Mouse (Mus musculus) fibroblast of lung, adult 2 months (primary cell): Measurements from ENCODE around the gene Smpdl3b.
"Not testable (repeated sequence)": the region's sequence is repeated elsewhere in the genome, so short reads cannot be mapped to it uniquely, and the experiment has no call there.

Experiments
- DNase-seq: peaks from one replicate; pipeline ENCODE4 v3.0.0-alpha.2; 2011; ENCODE audit warnings: low read depth

Gene Smpdl3b

DNA sequence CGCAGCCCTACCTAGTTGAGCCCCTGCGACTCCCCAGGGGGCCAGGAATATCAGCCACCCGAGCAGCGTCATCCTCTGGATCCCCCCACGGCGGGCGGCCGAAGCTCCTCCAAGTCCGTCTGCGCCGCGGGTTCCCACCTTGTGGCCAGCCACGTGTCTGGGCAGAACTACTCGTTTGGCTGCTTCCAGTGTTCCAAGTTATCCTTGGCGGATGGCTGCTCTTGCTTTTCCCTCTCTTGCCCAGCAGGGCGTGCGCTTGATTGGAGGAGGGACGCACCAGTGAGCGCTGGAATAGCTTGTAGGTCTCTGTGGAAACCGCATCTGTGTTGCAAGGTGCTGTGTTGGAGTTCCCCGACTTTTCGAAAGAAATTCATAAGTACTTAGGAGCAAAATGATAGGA is at the start of gene Smpdl3b:
Gene Smpdl3b, minus strand, starts transcription at position 279 of the 400 bp plus-strand sequence.
- peak; percentile 77 for DNase-seq

DNA sequence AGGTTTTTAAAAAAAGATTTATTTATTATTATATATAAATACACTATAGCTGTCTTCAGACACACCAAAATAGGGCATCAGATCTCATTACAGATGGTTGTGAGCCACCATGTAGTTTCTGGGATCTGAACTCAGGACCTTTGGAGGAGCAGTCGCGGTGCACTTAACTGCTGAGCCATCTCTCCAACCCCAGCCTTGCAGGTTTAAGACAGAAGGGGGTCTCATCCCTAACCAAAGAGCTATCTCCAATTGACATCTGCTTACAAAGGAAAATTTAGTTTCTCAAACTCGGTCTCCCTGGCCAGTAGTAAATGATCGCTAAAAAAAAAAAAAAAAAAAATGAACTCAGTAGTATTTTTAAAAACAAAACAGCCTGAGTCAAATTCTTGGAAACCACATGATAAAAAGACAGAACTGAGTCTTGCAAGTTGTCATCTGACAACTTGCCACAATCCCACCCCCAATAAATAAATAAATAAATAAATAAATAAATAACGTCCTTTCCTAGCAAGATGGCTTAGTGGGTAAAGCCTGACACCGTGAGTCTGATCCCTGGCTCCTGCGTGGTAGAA is 49.7 kb upstream of the Smpdl3b start:
- DNase-seq: no peak

DNA sequence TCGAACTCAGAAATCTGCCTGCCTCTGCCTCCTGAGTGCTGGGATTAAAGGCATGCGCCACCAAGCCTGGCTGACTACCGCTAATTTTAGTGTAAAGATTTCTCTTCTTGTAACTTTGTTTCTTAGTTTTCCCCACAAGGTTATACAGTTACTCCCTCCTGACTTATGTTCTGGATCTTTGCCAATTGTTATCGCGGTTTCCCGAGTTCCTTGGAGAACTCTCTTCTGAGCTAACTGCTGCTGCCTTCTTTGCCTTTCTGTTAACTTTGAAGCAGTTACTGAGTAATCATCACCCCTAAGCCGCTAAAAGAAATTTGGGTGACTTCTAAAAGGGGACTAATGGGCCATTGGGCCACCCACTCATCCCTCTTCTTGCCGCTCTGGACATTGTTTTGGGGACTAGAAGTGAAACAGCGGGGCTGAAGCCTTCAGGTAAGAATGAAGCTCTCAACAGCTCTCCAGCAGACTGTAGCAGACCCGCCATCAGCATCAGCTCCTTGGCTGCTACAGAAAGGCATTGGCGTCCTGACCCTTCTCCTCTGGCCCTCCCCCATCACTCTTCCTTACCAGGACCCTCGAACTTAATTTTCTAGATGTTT is 48.6 kb upstream of the Smpdl3b start:
- DNase-seq: no peak

DNA sequence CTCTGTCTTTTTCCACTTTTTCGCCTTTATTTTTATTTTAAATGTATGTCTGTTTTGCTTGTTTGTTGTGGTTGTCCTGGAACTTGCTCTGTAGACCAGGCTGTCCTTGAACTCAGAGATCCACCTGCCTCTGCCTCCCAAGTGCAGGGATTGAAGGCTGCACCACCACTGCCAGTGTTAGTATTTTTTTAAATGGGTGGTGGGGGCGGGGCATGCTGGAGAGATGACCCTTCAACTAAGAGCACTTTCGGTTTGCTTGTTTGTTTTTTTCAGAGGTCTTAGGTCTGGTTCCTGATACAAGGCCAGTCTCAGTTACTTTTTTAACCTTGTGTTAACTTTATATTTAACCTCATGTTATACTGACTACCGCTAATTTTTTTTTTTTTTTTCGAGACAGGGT is 48.1 kb upstream of the Smpdl3b start:
- no peak for DNase-seq

DNA sequence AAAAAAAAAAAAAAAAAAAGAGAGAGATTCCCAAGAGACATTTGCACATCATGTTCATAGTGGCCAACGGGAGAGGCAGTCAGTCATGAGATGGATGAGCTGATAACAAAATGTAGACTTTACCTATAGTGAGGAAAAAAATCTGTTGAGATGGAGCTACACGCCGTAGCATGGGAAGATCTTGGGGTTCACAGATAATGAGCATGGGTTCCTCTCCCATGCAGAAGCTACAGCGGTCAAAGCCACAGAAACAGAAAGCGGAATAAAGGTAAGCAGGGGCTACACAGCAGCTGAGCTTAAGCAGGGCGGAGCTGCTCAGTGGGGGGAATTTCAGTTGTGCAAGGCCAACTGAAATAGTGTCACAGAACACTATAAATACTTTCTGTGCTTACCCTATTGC is 47.3 kb upstream of the Smpdl3b start:
- no peak for DNase-seq

DNA sequence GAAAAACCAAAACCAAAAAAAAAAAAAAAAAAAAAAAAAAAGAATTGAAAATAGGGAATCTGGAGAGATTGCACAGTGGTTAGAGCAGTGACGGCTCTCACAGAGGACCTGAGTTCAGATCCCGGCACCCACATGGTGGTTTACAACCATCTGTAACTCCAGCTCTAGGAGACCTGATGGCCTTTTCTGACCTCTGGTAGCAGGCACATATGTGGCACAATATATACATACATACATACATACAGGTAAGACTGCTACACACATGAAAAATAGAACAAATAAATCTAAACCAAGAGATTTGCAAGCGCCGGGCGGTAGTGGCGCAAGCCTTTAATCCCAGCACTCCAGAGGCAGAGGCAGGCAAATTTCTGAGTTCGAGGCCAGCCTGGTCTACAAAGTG is 46.8 kb upstream of the Smpdl3b start:
- no peak for DNase-seq

DNA sequence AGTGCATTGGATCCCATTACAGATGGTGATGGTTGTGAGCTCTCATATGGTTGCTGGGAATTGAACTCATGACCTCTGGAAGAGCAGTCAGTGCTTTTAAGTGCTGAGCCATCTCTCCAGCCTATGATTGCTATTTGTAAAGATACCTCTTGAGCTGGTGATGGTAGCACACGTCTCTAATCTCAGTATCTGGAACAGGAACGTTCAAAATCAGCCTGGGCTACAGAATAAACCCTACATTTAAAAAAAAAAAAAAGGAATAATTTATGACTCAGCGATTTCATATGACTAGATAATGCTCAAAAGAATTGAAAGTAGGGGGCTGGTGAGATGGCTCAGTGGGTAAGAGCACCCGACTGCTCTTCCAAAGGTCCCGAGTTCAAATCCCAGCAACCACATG is 46.2 kb upstream of the Smpdl3b start:
- no peak for DNase-seq

DNA sequence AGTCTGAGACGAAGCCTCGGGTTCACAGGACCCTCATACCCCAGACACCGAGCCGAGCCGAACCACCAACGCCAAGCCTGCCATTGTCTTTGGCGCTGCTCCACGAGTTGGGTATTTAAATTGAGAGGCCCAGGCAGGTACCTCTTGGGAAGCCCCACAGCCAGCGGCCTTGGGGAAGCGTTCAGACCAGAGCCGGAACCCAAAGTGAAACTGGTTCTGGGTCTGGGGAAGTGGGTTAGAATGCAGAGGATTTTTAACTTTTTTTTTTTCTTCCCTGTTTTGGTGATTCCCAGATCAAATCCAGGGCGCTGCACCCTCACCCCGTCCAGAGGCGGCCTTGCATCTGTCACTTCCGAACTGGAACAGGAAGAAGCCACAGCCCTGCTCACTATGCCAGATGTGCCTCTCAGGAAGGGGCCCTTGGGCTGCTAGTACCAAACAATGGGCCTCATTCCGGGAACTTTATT is 45.2 kb upstream of the Smpdl3b start:
- DNase-seq: no peak

DNA sequence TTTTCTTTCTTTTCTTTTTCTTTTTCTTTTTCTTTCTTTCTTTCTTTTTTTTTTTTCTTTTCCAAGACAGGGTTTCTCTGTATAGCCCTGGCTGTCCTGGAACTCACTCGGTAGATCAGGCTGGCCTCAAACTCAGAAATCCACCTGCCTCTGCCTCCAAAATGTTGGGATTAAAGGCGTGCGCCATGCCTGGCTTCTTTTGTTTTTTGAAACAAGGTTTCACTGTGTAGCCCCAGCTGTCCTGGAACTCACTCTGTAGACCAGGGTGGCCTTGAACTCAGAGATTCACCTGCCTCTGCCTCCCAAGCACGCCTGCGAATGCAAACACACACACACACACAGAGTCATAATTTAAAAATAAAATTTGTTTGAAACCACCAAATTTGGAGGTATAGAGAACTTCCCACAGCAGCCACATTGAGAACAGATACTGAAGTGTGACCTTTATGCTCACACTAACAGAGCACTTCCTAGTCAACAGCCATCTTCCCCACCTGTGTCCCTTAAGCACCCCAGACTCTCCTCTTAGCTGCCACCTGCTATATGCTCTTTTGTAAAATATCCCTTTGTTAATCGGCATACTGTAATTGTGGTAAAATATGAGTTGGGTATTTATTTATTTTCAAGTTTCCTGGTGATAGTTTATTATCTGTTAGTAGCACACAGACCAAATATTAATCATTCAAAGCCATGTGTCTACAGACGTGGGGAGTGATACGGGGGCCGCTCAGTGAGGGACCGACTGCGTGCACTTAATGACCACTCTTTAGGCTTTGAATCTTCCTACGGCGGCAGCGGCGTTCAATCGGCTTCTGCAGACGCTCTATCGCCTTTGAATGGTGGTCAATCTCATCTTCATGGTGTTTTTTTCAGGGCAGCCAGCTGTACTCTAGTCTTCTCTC is 44.4 kb upstream of the Smpdl3b start:
- DNase-seq: no peak

DNA sequence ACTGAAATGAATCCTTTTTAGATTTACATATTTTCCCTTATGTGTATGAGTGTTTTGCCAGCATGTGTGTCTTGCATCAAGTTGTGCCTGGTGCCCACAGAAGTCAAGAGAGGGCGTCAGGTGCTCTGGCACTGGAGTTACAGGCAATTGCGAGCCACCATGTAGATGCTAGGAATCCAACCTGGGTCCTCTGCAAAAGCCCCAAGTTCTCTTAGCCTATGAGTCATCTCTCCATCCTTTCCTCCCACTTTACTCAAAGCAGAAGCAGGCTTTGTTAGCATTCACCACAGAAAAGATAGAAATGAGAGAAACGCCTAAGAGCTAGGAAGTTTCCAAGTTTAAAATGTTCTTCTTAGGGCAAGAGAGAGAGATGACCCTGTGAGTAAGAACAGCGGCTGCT is 42.8 kb upstream of the Smpdl3b start:
- DNase-seq: no peak

DNA sequence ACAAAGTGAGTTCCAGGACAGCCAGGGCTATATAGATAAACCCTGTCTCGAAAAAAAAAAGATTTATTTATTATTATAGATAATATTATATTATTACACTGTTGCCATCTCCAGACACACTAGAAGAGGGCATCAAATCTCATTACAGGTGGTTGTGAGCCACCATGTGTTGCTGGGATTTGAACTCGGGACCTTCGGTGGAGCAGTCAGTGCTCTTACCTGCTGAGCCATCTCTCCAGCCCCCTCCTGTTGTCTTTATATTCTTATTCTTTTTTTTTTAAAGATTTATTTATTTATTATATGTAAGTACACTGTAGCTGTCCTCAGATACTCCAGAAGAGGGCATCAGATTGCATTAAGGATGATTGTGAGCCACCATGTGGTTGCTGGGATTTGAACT is 41.6 kb upstream of the Smpdl3b start:
- DNase-seq: not testable (repeated sequence)

DNA sequence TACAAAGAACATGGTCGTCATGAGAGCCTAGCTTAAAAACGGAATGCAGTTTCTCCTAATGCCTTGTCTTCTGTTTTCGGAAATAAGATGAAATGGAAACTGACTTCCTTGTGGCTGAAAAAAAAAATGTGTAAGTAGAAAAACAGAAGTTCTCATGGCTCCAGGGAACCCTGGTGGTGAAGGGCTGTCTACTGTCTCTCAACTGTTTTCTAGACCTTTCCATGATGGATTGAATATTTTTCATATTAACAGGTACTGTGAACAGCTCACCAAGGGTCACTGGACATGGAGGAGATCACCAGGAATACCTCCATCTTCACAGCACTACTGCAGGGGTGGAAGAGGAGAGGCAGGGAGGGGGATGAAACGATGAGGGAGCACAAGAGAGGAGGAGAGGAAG is 41.0 kb upstream of the Smpdl3b start:
- DNase-seq: no peak

DNA sequence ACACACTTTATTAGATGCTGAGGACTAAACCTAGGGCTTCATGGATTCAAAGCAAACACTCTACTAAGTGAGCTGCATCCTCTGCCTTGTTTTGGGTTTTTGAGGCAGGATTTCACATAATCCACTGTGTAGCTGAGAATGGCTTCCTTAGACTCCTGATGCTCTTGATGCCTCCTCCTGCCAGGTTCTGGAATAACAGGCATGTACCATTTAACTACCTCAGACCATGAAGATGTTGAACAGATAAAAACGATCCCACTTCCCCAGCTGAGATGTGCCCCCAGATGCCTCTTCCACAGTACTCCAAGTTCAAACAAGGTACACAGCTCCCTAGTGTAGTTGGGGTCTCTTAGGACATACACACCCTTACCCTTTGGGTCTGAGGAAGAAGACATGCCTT is 40.4 kb upstream of the Smpdl3b start:
- no peak for DNase-seq

DNA sequence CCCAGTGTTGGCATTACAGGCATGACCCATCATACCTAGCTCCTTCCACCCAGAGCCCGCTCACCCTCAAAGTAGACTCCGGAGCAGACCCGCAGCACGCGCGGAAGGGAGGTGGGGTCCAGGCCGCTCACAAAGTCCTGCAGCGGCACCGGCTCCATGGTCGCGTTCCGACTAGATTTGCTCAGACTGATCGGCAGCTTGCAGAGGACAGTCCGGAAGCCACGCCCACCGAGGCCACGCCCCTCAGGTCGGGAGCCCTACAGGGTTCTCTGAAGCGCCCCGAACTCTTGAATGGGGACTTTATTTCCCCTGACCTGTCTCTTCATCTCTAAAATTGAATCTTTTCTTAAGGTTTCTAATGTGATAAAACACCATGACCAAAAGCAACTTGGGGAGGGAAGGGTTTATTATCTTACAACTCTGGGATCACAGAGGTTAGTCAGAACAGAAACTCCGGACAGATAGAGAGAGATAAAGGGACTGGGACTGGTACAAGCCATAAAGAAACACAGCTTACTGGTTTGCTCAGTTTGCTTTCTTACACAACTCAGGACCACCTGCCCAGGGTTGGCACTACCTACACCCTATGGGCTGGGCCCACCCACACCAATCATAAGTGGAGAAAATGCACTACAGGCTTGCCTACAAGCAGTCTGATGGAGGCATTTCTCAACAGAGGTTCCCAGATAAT is 39.3 kb upstream of the Smpdl3b start, which contains the start of gene Themis2:
Gene Themis2, minus strand, starts transcription at position 192 of the 691 bp plus-strand sequence.
- no peak for DNase-seq

DNA sequence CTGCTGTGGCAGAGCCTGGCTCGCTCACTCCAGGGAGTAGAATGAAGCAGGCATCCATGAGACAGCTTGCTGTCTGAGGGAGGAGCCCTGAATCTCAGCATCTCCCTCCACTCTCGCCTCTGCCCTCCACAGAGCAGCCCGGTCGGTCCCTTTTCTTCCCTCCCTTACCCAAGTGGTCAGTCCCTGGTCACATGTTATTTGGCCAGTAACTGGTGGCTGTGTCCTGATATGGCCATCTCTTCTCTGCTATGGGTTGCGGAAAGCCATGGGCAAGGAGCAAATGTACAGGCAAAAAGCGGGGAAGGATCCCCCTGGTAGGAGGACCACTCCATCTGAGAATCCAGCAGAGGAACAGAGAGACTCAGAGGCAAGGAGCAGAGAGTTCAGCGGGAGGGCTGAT is 38.1 kb upstream of the Smpdl3b start:
- DNase-seq: no peak

DNA sequence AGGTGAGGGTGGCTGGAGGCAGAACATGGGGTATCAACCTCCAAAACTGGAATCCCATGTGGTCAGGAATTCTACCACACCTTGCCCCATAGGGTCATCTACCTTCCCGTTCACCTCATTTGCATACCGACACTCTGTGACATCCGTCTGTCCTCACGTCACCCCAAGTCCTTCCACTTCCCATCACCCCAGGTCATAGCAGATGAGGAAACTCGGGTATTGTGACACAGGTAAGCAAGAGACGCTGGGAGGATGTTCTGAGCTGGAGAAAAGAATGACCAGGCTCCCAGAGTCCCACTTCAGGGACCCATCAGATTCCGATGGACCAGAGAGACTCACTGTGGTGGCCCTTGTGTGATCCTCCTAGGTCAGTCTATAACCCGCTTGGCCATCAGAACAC is 37.7 kb upstream of the Smpdl3b start:
- DNase-seq: no peak

DNA sequence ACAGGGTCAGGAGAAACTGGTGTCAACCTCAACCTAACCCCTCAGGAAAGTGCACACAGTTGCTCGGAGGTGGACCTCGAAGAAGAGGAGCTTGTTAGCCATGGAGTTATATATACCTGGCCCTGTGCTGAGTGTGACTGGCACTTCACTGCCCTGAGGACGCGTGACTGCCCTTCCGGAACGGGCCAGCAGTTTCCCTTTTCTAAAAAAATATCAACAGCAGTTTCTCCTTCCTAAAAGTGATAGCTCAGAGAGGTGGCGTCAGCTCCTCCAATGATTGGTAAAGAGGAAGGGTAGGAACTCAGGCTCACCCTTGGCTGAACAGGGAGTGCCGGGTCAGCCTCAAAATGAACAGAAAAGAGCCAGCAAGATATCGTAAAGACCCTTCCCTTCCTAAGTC is 37.0 kb upstream of the Smpdl3b start:
- no peak for DNase-seq

DNA sequence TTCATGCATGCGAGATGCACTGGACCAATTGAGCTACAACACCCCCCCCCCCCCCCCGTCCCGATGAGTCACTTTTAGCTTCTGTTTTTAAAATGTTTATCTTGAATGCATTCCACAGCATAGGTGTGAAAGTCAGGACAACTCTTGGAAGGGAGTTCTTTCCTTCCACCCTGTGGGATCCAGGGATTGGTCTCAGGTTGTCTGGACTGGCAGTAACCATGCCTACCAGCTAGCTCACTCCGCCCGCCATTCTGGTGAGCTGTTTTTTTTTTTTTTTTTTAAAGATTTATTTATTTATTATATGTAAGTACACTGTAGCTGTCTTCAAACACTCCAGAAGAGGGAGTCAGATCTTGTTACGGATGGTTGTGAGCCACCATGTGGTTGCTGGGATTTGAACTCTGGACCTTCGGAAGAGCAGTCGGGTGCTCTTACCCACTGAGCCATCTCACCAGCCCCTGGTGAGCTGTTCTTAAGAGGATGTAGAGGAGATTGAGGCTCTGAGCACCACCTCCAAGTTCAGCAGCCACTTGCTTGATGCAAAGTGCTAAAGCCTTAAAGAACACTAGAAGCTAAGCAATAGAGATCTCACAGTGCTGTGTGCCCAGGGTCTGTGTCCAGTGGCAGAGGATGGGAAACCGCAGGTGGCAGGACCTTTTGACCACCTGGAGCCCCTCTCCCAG is 36.4 kb upstream of the Smpdl3b start:
- DNase-seq: not testable (repeated sequence)

DNA sequence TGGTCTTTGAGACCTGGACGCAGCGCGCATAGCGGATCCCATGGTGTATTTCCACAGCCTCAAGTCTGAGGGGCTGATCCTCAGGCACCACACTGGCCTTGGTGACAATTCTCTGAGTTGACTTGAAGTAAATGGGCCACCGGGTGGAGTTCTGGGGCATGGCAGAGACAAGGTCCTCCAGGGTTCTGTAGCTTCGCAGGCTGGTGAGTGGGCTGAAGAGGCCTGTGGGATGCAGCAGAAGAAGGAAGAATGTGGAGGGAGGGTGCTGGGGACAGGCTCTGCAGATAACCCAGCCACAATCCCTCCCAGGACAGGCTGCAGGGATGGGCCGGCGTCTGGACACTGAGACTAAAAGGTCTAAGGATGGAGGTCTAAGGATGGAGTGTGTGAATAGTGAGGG is 32.7 kb upstream of the Smpdl3b start:
- no peak for DNase-seq

DNA sequence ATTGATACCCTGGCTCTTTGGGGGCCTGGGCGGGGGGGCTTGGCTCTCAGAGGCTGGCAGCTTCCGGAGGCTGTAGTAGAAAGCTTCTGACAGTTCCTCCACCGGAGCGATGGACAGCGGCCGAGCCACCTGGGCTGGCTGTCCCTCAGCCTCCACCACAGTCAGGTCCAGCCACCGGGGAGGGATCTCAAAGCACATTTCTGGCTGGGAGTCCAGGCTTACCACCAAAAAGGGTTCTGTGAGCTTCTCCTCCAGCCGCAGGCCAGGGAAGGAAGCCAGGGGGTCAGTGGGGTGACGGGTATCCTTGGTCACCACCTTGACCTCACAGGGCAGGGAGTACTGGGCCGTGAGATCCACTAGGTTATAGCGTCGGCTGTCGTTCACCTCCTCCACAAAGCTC is 28.2 kb upstream of the Smpdl3b start:
- DNase-seq: no peak

DNA sequence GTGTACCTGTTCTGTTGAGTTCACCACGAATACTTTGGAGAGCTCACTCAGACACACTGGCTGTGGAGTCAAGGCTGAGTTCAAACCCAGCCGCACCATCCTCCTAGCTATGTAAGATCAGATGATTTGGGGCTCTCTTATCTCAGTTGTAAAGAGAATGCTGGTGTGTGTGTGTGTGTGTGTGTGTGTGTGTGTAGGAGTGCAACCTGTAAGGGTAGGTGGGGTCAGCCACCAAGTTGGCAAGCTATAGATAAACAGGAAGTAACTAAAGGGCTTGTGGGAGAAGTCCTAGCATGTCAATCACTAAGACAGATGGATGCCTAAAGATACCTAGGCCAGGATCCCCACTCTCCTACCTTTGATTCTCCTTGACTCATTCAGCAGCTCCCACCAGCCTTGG is 26.7 kb upstream of the Smpdl3b start:
- DNase-seq: no peak

DNA sequence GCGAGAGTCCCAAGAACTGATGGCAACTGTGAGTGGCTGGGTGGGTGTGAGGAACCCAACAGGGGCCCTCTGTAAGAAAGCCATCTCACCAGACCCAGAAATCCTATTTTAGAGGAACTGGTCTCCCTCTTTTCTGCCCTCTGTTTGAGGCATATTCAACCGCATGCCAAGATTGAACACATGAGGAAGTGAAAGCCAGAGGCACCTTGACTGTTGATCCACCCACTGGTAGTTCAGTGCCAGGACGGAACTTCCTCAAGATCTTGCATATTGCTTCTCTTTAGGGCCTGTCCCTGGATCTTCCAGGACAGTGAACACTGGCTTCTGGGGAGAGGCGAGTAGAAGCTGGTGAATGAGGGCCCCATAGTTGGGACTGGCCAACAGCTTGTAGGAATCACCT is 23.2 kb upstream of the Smpdl3b start:
- no peak for DNase-seq
